Mouse (Mus musculus): ENCODE results near the gene Abhd17c.

- TF ChIP-seq FLI1 (IDR thresholded peaks at IDR 0.05; ENCODE audit: low read length) (no peak), GATA1 (IDR thresholded peaks at IDR 0.05; ENCODE audit: borderline replicate concordance, low read length) (no peak)
Observed at GRCm38 (mm10) chr7:84088971-84089370, 62.7 kb downstream of the Abhd17c start.
